Mouse (Mus musculus) layer of hippocampus, adult 2 months (tissue): ENCODE results near the gene Map3k21. TPM values are rescaled to one million over a fixed set of nuclear protein-coding genes. Genes with fewer than 3 reads are reported as not detected.

ENCODE experiments used
- DNase-seq, 2 experiments: peaks; one replicate each; pipeline ENCODE4 v3.0.0; 2022; ENCODE audit warnings: low spot score in 2 of 2
- H3K27ac ChIP-seq: fragments of 200-600 bp; 2 replicates; pipeline ENCODE4 v1.8.1; 2022
- H3K4me3 ChIP-seq: fragments of 200-600 bp; 2 replicates; pipeline ENCODE4 v1.8.1; 2022; ENCODE audit warnings: mild to moderate bottlenecking
- CTCF ChIP-seq: fragments of 200-600 bp; conservative IDR thresholded peaks from 2 replicates; pipeline ENCODE4 v1.8.1; 2022; ENCODE audit warnings: antibody characterized with exemption, mild to moderate bottlenecking, moderate library complexity
- long read RNA-seq, 2 experiments: library from polyadenylated mRNA; stranded (forward); transcript quantifications; one replicate each; pipeline ENCODE4 v2.0.0; 2021; ENCODE audit warnings: borderline mapping rate in 2 of 2
- total RNA-seq, 2 experiments: library from RNA; stranded (reverse); gene quantifications; 2 replicates each; pipeline ENCODE4 v1.2.3; 2021

Gene Map3k21
- 1 to 10 TPM; 1.5 to 1.7 TPM for total RNA-seq
- long read RNA-seq, experiment 1, full-length matches to known transcripts = 1 of 2 reads
- long read RNA-seq, experiment 1, partial matches to known transcripts = 1 of 2 reads
- long read RNA-seq, experiment 1, other reads (novel, unspliced or antisense) = 0 of 2 reads
- long read RNA-seq, experiment 2, full-length matches to known transcripts = 1 of 2 reads
- long read RNA-seq, experiment 2, partial matches to known transcripts = 1 of 2 reads
- long read RNA-seq, experiment 2, other reads (novel, unspliced or antisense) = 0 of 2 reads

- H3K4me3 ChIP-seq = peak within 1 kb of the TSS; percentile 64
These were observed at the start of gene Map3k21 for GRCm38 (mm10) chr8:125910365-125911228. Gene Map3k21 (plus strand): TSS chr8:125910450.

GRCm38 (mm10) chr8:125866125-125866524 lies 44.1 kb upstream of the Map3k21 start:
- Histone ChIP-seq H3K27ac (no peak overlapping the region), H3K4me3 (no peak overlapping the region)
- TF ChIP-seq CTCF = peak; percentile 52
- DNase-seq = no peak

More at GRCm38 (mm10) chr8:125910365-125911228, at the start of gene Map3k21:
- no peak for DNase-seq
- no peak for TF ChIP-seq CTCF
- H3K27ac ChIP-seq = no peak within 1 kb of the TSS

GRCm38 (mm10) chr8:125868552-125868951 lies 41.7 kb upstream of the Map3k21 start:
- no peak overlapping the region for H3K27ac ChIP-seq
- no peak for DNase-seq
- H3K4me3 ChIP-seq = no peak overlapping the region
- TF ChIP-seq CTCF = peak; percentile 51

GRCm38 (mm10) chr8:125869739-125870138 lies 40.5 kb upstream of the Map3k21 start:
- Histone ChIP-seq H3K27ac (no peak overlapping the region), H3K4me3 (no peak overlapping the region)
- no peak for DNase-seq
- TF ChIP-seq CTCF = no peak

- no peak for DNase-seq
- Histone ChIP-seq H3K27ac (no peak overlapping the region), H3K4me3 (no peak overlapping the region)
- no peak for TF ChIP-seq CTCF
These were observed 40.0 kb upstream of the Map3k21 start for GRCm38 (mm10) chr8:125870179-125870702.

GRCm38 (mm10) chr8:125870821-125871321 lies 39.4 kb upstream of the Map3k21 start:
- Histone ChIP-seq H3K27ac (no peak overlapping the region), H3K4me3 (no peak overlapping the region)
- peak; percentile 96 for TF ChIP-seq CTCF
- peak; percentile 62 to 78 for DNase-seq

GRCm38 (mm10) chr8:125872501-125873249 lies 37.6 kb upstream of the Map3k21 start:
- Histone ChIP-seq H3K4me3 (no peak overlapping the region), H3K27ac (peak overlapping the region; percentile 46; the same call in 1 of the 2 replicates)
- no peak for DNase-seq
- TF ChIP-seq CTCF = no peak

GRCm38 (mm10) chr8:125873250-125873534 lies 37.1 kb upstream of the Map3k21 start:
- Histone ChIP-seq H3K27ac (no peak overlapping the region), H3K4me3 (no peak overlapping the region)
- no peak for TF ChIP-seq CTCF
- DNase-seq = no peak

- no peak for TF ChIP-seq CTCF
- DNase-seq = no peak
- Histone ChIP-seq H3K4me3 (no peak overlapping the region), H3K27ac (no peak overlapping the region)
These were observed 29.8 kb upstream of the Map3k21 start for GRCm38 (mm10) chr8:125880447-125880846.

- H3K4me3 ChIP-seq = no peak overlapping the region
- DNase-seq = no peak
- TF ChIP-seq CTCF = no peak
- H3K27ac ChIP-seq = no peak overlapping the region
These were observed 22.7 kb upstream of the Map3k21 start for GRCm38 (mm10) chr8:125887549-125887948.

- H3K4me3 ChIP-seq = no peak overlapping the region
- DNase-seq = no peak
- H3K27ac ChIP-seq = no peak overlapping the region
- no peak for TF ChIP-seq CTCF
These were observed 20.3 kb upstream of the Map3k21 start for GRCm38 (mm10) chr8:125889920-125890319.

GRCm38 (mm10) chr8:125897388-125897787 lies 12.9 kb upstream of the Map3k21 start:
- peak overlapping the region; percentile 91 for H3K27ac ChIP-seq
- no peak for TF ChIP-seq CTCF
- no peak for DNase-seq
- peak overlapping the region; percentile 70 for H3K4me3 ChIP-seq
